ENCODE assay signal across 8 mouse cellular contexts in genomic region chr10:81569507-81570237, GRCm38 (mm10). TPM values are rescaled to one million over a fixed set of nuclear protein-coding genes. Genes with fewer than 3 reads are reported as not detected.
A peak's percentile ranks its signal among the peaks of the same experiment; 100 is the strongest.
DNase-seq lines count a peak whose midpoint lies in the region; ATAC-seq and TF ChIP-seq lines count a peak whose summit lies in the region.

No protein-coding gene starts in this region.

- peaks cover 16% of the 10 kb centered on the region for H3K36me3 ChIP-seq in heart, embryonic 11.5 days (ENCODE audit: control insufficient read depth, insufficient read depth, low read length)
- no peaks in the 10 kb centered on the region for H3K36me3 ChIP-seq in lung, postnatal 0 days (ENCODE audit: insufficient read depth, low read length)
- peaks cover 11% of the 10 kb centered on the region for H3K36me3 ChIP-seq in hindbrain, embryonic 15.5 days

- no peak for TF ChIP-seq EP300 in lung, postnatal 0 days (IDR thresholded peaks at IDR 0.05)

- H3K9ac ChIP-seq in heart, embryonic 11.5 days (ENCODE audit: low read depth, low read length) = no peak overlapping the region
- no peak overlapping the region for H3K9ac ChIP-seq in lung, postnatal 0 days (replicated peaks; ENCODE audit: low read depth)
- no peak overlapping the region for H3K9ac ChIP-seq in hindbrain, embryonic 15.5 days

- H3K9me3 ChIP-seq in heart, embryonic 11.5 days (replicated peaks; ENCODE audit: control insufficient read depth, low read length) = no peaks in the 10 kb centered on the region
- no peaks in the 10 kb centered on the region for H3K9me3 ChIP-seq in lung, postnatal 0 days (ENCODE audit: low read length)
- no peaks in the 10 kb centered on the region for H3K9me3 ChIP-seq in hindbrain, embryonic 15.5 days

- H3K4me1 ChIP-seq in heart, embryonic 11.5 days (ENCODE audit: control insufficient read depth, insufficient read depth, low read length) = peaks cover 52% of the 10 kb centered on the region
- peaks cover 23% of the 10 kb centered on the region for H3K4me1 ChIP-seq in lung, postnatal 0 days (ENCODE audit: insufficient read depth, low read depth, low read length)
- peaks cover 55% of the 10 kb centered on the region for H3K4me1 ChIP-seq in hindbrain, embryonic 15.5 days (replicated peaks)

- peaks cover 15% of the 10 kb centered on the region; the same call in 1 of the 2 replicates for H3K27me3 ChIP-seq in heart, embryonic 11.5 days (ENCODE audit: control insufficient read depth, insufficient read depth, low read length)
- no peaks in the 10 kb centered on the region for H3K27me3 ChIP-seq in lung, postnatal 0 days (replicated peaks; ENCODE audit: insufficient read depth, low read length)
- peaks cover 37% of the 10 kb centered on the region for H3K27me3 ChIP-seq in hindbrain, embryonic 15.5 days

- H3K4me3 ChIP-seq in heart, embryonic 11.5 days (ENCODE audit: low read depth, low read length) = no peak overlapping the region
- no peak overlapping the region for H3K4me3 ChIP-seq in lung, postnatal 0 days (ENCODE audit: low read depth, low read length)
- no peak overlapping the region for H3K4me3 ChIP-seq in hindbrain, embryonic 15.5 days

- peak overlapping the region; percentile 94 for H3K27ac ChIP-seq in heart, embryonic 11.5 days (ENCODE audit: low read depth, low read length)
- H3K27ac ChIP-seq in lung, postnatal 0 days (ENCODE audit: low read length) = no peak overlapping the region
- peak overlapping the region; percentile 82 for H3K27ac ChIP-seq in hindbrain, embryonic 15.5 days (replicated peaks)

- H3K4me2 ChIP-seq in heart, embryonic 11.5 days = no peak overlapping the region
- H3K4me2 ChIP-seq in lung, postnatal 0 days (replicated peaks; ENCODE audit: low read depth, low read length) = no peak overlapping the region
- H3K4me2 ChIP-seq in hindbrain, embryonic 15.5 days = no peak overlapping the region

- ATAC-seq in heart, embryonic 11.5 days (replicated peaks; ENCODE audit: insufficient number of reproducible peaks, low FRiP score, low TSS enrichment) = no peak
- ATAC-seq in lung, postnatal 0 days = no peak
- no peak for ATAC-seq in hindbrain, embryonic 15.5 days (ENCODE audit: low FRiP score, low read depth)

- TF ChIP-seq CTCF in lung, postnatal 0 days (IDR thresholded peaks at IDR 0.05) = no peak

- WGBS in heart, embryonic 11.5 days (ENCODE audit: insufficient replicate concordance) = 57% methylated on average over 9 of the region's 9 CpGs
- 65% methylated on average over 9 of the region's 9 CpGs for WGBS in lung, postnatal 0 days
- 46% methylated on average over 9 of the region's 9 CpGs for WGBS in hindbrain, embryonic 15.5 days

- DNase-seq in heart, adult 11 months = no peak
- DNase-seq in lung, postnatal 0 days (ENCODE audit: low spot score) = peak; percentile 3
- no peak for DNase-seq in lung, postnatal 25 days (ENCODE audit: low spot score)
- DNase-seq in naive thymus-derived CD4-positive, alpha-beta T cell, adult 2 months (ENCODE audit: low read depth) = peak; percentile 33
- DNase-seq in right cerebral cortex, postnatal 25 days = no peak
- no peak for DNase-seq in gastrocnemius, postnatal 4 days (ENCODE audit: low spot score in 2 of 2)

RNA-seq across cellular contexts. Expression of gene Tle2, which starts 4.7 kb away (rescaled TPM):
- polyA plus RNA-seq in heart, embryonic 11.5 days (2014; fragmentation: Nextera tagmentation; extraction: Ambion mirVana) = 17.8 and 18.3 TPM in 2 replicates
- 29.9 and 37.0 TPM in 2 replicates for polyA plus RNA-seq in lung, postnatal 0 days (2015; fragmentation: Nextera tagmentation; extraction: Ambion mirVana)
- polyA plus RNA-seq in hindbrain, embryonic 15.5 days (2015; fragmentation: Nextera tagmentation; extraction: Ambion mirVana) = 46.6 and 46.9 TPM in 2 replicates
- 10 to 100 TPM in 1 of 2 experiments, 1 to 10 TPM in 1; 7.8 to 10.5 TPM for total RNA-seq in gastrocnemius, postnatal 4 days (2021)

RNA-seq across cellular contexts. Expression of gene Aes, which starts 10.4 kb away (rescaled TPM):
- 330 and 481 TPM in 2 replicates for polyA plus RNA-seq in heart, embryonic 11.5 days (2014; fragmentation: Nextera tagmentation; extraction: Ambion mirVana)
- 467 and 473 TPM in 2 replicates for polyA plus RNA-seq in lung, postnatal 0 days (2015; fragmentation: Nextera tagmentation; extraction: Ambion mirVana)
- 820 and 884 TPM in 2 replicates for polyA plus RNA-seq in hindbrain, embryonic 15.5 days (2015; fragmentation: Nextera tagmentation; extraction: Ambion mirVana)
- 100 to 1,000 TPM; 537 to 620 TPM for total RNA-seq in gastrocnemius, postnatal 4 days (2021)

RNA-seq across cellular contexts. Expression of gene Gna11, which starts 24.7 kb away (rescaled TPM):
- 55.5 and 58.8 TPM in 2 replicates for polyA plus RNA-seq in heart, embryonic 11.5 days (2014; fragmentation: Nextera tagmentation; extraction: Ambion mirVana)
- polyA plus RNA-seq in lung, postnatal 0 days (2015; fragmentation: Nextera tagmentation; extraction: Ambion mirVana) = 62.5 and 63.2 TPM in 2 replicates
- polyA plus RNA-seq in hindbrain, embryonic 15.5 days (2015; fragmentation: Nextera tagmentation; extraction: Ambion mirVana) = 94.3 and 109 TPM in 2 replicates
- total RNA-seq in gastrocnemius, postnatal 4 days (2021) = 10 to 100 TPM; 56.8 to 59.5 TPM

RNA-seq across cellular contexts. Expression of gene Tle6, which starts 31.2 kb away (rescaled TPM):
- 25.6 and 27.3 TPM in 2 replicates for polyA plus RNA-seq in heart, embryonic 11.5 days (2014; fragmentation: Nextera tagmentation; extraction: Ambion mirVana)
- polyA plus RNA-seq in lung, postnatal 0 days (2015; fragmentation: Nextera tagmentation; extraction: Ambion mirVana) = 12.8 and 18.5 TPM in 2 replicates
- polyA plus RNA-seq in hindbrain, embryonic 15.5 days (2015; fragmentation: Nextera tagmentation; extraction: Ambion mirVana) = 8.7 and 9.8 TPM in 2 replicates
- 1 to 10 TPM; 5.2 to 6.6 TPM for total RNA-seq in gastrocnemius, postnatal 4 days (2021)

RNA-seq across cellular contexts. Expression of gene BC025920, which starts 36.4 kb away (rescaled TPM):
- 0.25 and 0.63 TPM in 2 replicates for polyA plus RNA-seq in heart, embryonic 11.5 days (2014; fragmentation: Nextera tagmentation; extraction: Ambion mirVana)
- 0.07 and 0.29 TPM in 2 replicates for polyA plus RNA-seq in lung, postnatal 0 days (2015; fragmentation: Nextera tagmentation; extraction: Ambion mirVana)
- 1.7 and 2.1 TPM in 2 replicates for polyA plus RNA-seq in hindbrain, embryonic 15.5 days (2015; fragmentation: Nextera tagmentation; extraction: Ambion mirVana)
- 1 to 10 TPM; 1.2 to 1.7 TPM for total RNA-seq in gastrocnemius, postnatal 4 days (2021)

Comparison
In these comparisons a context has a peak if more than half of its experiments do, and no peak if none do; other contexts are left out.
1. DNase-seq: peak in lung, postnatal 0 days (single experiment) and naive thymus-derived CD4-positive, alpha-beta T cell, adult 2 months (single experiment); none in heart, adult 11 months (single experiment), lung, postnatal 25 days (single experiment), right cerebral cortex, postnatal 25 days (single experiment) and gastrocnemius, postnatal 4 days (0 of 2).